Mouse (Mus musculus): ENCODE results near the gene Irs3.
A peak's percentile ranks its signal among the peaks of the same experiment; 100 is the strongest.

Irs3 gene

GRCm38 (mm10) chr5:137645652-137646091 lies at the start of gene Irs3:
Gene Irs3 (minus strand): TSS chr5:137645714.
- no peak for DNase-seq

GRCm38 (mm10) chr5:137694796-137695195 lies 49.3 kb upstream of the Irs3 start:
- DNase-seq, result no peak

GRCm38 (mm10) chr5:137691881-137692280 lies 46.4 kb upstream of the Irs3 start:
- no peak for DNase-seq

GRCm38 (mm10) chr5:137690531-137690930 lies 45.0 kb upstream of the Irs3 start:
- DNase-seq, result no peak

GRCm38 (mm10) chr5:137689974-137690373 lies 44.5 kb upstream of the Irs3 start:
- DNase-seq, result no peak

GRCm38 (mm10) chr5:137686127-137686790 lies 40.7 kb upstream of the Irs3 start:
- no peak for DNase-seq

- no peak for DNase-seq
These were observed 40.1 kb upstream of the Irs3 start for GRCm38 (mm10) chr5:137685653-137686052.

GRCm38 (mm10) chr5:137684294-137685123 lies 39.0 kb upstream of the Irs3 start, which contains the start of gene Agfg2:
Gene Agfg2 (minus strand): TSS chr5:137684726.
- peak; percentile 97 to 98 for DNase-seq

- DNase-seq, result peak; percentile 6 to 13
These were observed 38.1 kb upstream of the Irs3 start for GRCm38 (mm10) chr5:137683388-137684293.

GRCm38 (mm10) chr5:137682526-137682925 lies 37.0 kb upstream of the Irs3 start:
- DNase-seq, result no peak

- no peak for DNase-seq
These were observed 34.2 kb upstream of the Irs3 start for GRCm38 (mm10) chr5:137679726-137680125.

- DNase-seq, result no peak
These were observed 33.2 kb upstream of the Irs3 start for GRCm38 (mm10) chr5:137678736-137679135.

GRCm38 (mm10) chr5:137677859-137678258 lies 32.3 kb upstream of the Irs3 start:
- DNase-seq, result no peak

GRCm38 (mm10) chr5:137674786-137675185 lies 29.3 kb upstream of the Irs3 start:
- DNase-seq, result no peak

GRCm38 (mm10) chr5:137673015-137673414 lies 27.5 kb upstream of the Irs3 start:
- DNase-seq, result no peak

- no peak for DNase-seq
These were observed 26.8 kb upstream of the Irs3 start for GRCm38 (mm10) chr5:137672361-137672760.

GRCm38 (mm10) chr5:137671443-137672240 lies 26.1 kb upstream of the Irs3 start:
- DNase-seq, result no peak

- DNase-seq, result no peak
These were observed 24.7 kb upstream of the Irs3 start for GRCm38 (mm10) chr5:137670240-137670639.

- no peak for DNase-seq
These were observed 23.5 kb upstream of the Irs3 start for GRCm38 (mm10) chr5:137668971-137669370.

- DNase-seq, result no peak
These were observed 17.5 kb upstream of the Irs3 start for GRCm38 (mm10) chr5:137663057-137663456.

- no peak for DNase-seq
These were observed 14.7 kb upstream of the Irs3 start for GRCm38 (mm10) chr5:137660064-137660688.

GRCm38 (mm10) chr5:137656977-137657376 lies 11.5 kb upstream of the Irs3 start:
- peak; percentile 72 to 81 for DNase-seq

Measured in cerebellum, postnatal 36 days (tissue).